ENCODE assay signal across 18 mouse cellular contexts in genomic region chr9:101670111-101670510, GRCm38 (mm10).
DNase-seq lines count a peak whose midpoint lies in the region; ATAC-seq lines count a peak whose summit lies in the region.
"Had no signal": no experiment of that assay in that cellular context is flagged by ENCODE, and none has a peak within 500 bp of the region (broad histone marks: within the 10 kb centered on the region; RNA-seq: fewer than 3 reads in every experiment).

No protein-coding gene starts in this region.

- peak; percentile 63; the same call in 1 of the 2 replicates for ATAC-seq in common myeloid progenitor, adult 5-6 weeks (replicated peaks; ENCODE audit: low read depth, poor library complexity, severe bottlenecking)
- ATAC-seq in megakaryocyte progenitor cell, adult 5-6 weeks (replicated peaks; ENCODE audit: poor library complexity): peak; percentile 50
- no peak for ATAC-seq in CD4-positive, CD25-positive, alpha-beta regulatory T cell, adult 4 months
- ATAC-seq: forebrain, embryonic 14.5 days; forebrain, embryonic 16.5 days had no signal

- DNase-seq in heart, adult 11 months: peak; percentile 76
- no peak for DNase-seq in heart, adult 8-10 months (ENCODE audit: low spot score)
- DNase-seq in 416B (ENCODE audit: low read depth): peak; percentile 58
- no peak for DNase-seq in right cerebral cortex, adult 2 months (ENCODE audit: low spot score in 2 of 2)
- DNase-seq: adrenal gland, postnatal 14 days; adrenal gland, postnatal 36 days; B cell, adult 2 months; cerebellum, adult 11-12 months; cerebellum, adult 2 months; cerebellum, adult 9-10 months; cerebellum, postnatal 10 days; cerebellum, postnatal 25 days; embryo, embryonic 11 days had no signal

Comparison
In these comparisons a context has a peak if more than half of its experiments do, and no peak if none do; other contexts are left out.
1. DNase-seq: peak in heart, adult 11 months (single experiment) and 416B (single experiment); none in heart, adult 8-10 months (single experiment) and right cerebral cortex, adult 2 months (0 of 2).